Mouse (Mus musculus): ENCODE results near the gene Olfr851. TPM values are rescaled to one million over a fixed set of nuclear protein-coding genes. Genes with fewer than 3 reads are reported as not detected.

Gene Olfr851
- not detected in 2 replicates for polyA plus RNA-seq (2016; fragmentation: Nextera tagmentation; extraction: Ambion mirVana)

GRCm38 (mm10) chr9:19492995-19493394, at the start of gene Olfr851:
TSS of gene Olfr851 (plus strand) at chr9:19493295.
- H3K27me3 ChIP-seq = no peaks in the 10 kb centered on the region
- H3K9me3 ChIP-seq = peaks cover 13% of the 10 kb centered on the region; the same call in 1 of the 2 replicates
- no peak for ATAC-seq (ENCODE audit: low FRiP score)
- no peaks in the 10 kb centered on the region for H3K4me1 ChIP-seq
- H3K4me3 ChIP-seq (replicated peaks) = no peak within 1 kb of the TSS
- no peak within 1 kb of the TSS for H3K4me2 ChIP-seq
- H3K27ac ChIP-seq = no peak within 1 kb of the TSS
- no peak within 1 kb of the TSS for H3K9ac ChIP-seq
- H3K36me3 ChIP-seq (replicated peaks) = no peaks in the 10 kb centered on the region

GRCm38 (mm10) chr9:19478148-19478547, 14.9 kb upstream of the Olfr851 start, which contains the start of gene Olfr850:
TSS of gene Olfr850 (minus strand) at chr9:19478248.
- H3K27me3 ChIP-seq = no peaks in the 10 kb centered on the region
- H3K4me1 ChIP-seq = no peaks in the 10 kb centered on the region
- no peaks in the 10 kb centered on the region for H3K36me3 ChIP-seq (replicated peaks)
- no peak within 1 kb of the TSS for H3K9ac ChIP-seq
- no peak within 1 kb of the TSS for H3K4me3 ChIP-seq (replicated peaks)
- no peak within 1 kb of the TSS for H3K4me2 ChIP-seq
- no peak within 1 kb of the TSS for H3K27ac ChIP-seq
- H3K9me3 ChIP-seq = peaks cover 11% of the 10 kb centered on the region; the same call in 1 of the 2 replicates
- ATAC-seq (ENCODE audit: low FRiP score) = no peak

GRCm38 (mm10) chr9:19540976-19541375, 47.9 kb downstream of the Olfr851 start, which contains the start of gene Olfr853:
TSS of gene Olfr853 (minus strand) at chr9:19541076.
- H3K36me3 ChIP-seq (replicated peaks) = no peaks in the 10 kb centered on the region
- no peak for ATAC-seq (ENCODE audit: low FRiP score)
- no peak within 1 kb of the TSS for H3K9ac ChIP-seq
- peaks cover 9% of the 10 kb centered on the region; the same call in 1 of the 2 replicates for H3K9me3 ChIP-seq
- WGBS = 81% methylated on average over 1 of the region's 1 CpGs
- H3K27ac ChIP-seq = no peak within 1 kb of the TSS
- H3K4me2 ChIP-seq = no peak within 1 kb of the TSS
- no peaks in the 10 kb centered on the region for H3K27me3 ChIP-seq
- H3K4me3 ChIP-seq (replicated peaks) = no peak within 1 kb of the TSS
- H3K4me1 ChIP-seq = no peaks in the 10 kb centered on the region

Other genes starting within 250 kb of the Olfr851 start
- gene Olfr843, start 241.3 kb upstream of the Olfr851 start, polyA plus RNA-seq (2016; fragmentation: Nextera tagmentation; extraction: Ambion mirVana) = not detected in 2 replicates
- gene Olfr844, start 176.9 kb upstream of the Olfr851 start, polyA plus RNA-seq (2016; fragmentation: Nextera tagmentation; extraction: Ambion mirVana) = not detected in 2 replicates
- gene Olfr845, start 156.8 kb upstream of the Olfr851 start, polyA plus RNA-seq (2016; fragmentation: Nextera tagmentation; extraction: Ambion mirVana) = not detected in 2 replicates
- gene Olfr846, start 129.3 kb upstream of the Olfr851 start, polyA plus RNA-seq (2016; fragmentation: Nextera tagmentation; extraction: Ambion mirVana) = not detected in 2 replicates
- gene Olfr847, start 114.6 kb upstream of the Olfr851 start, polyA plus RNA-seq (2016; fragmentation: Nextera tagmentation; extraction: Ambion mirVana) = not detected in 2 replicates
- gene Olfr849, start 53.0 kb upstream of the Olfr851 start, polyA plus RNA-seq (2016; fragmentation: Nextera tagmentation; extraction: Ambion mirVana) = not detected in 2 replicates
- gene Olfr850, start 15.0 kb upstream of the Olfr851 start, polyA plus RNA-seq (2016; fragmentation: Nextera tagmentation; extraction: Ambion mirVana) = not detected in 2 replicates
- gene Olfr853, start 47.8 kb downstream of the Olfr851 start, polyA plus RNA-seq (2016; fragmentation: Nextera tagmentation; extraction: Ambion mirVana) = not detected in 2 replicates
- not detected in 2 replicates for gene Olfr854, start 74.1 kb downstream of the Olfr851 start, polyA plus RNA-seq (2016; fragmentation: Nextera tagmentation; extraction: Ambion mirVana)
- not detected in 2 replicates for gene Olfr855, start 89.3 kb downstream of the Olfr851 start, polyA plus RNA-seq (2016; fragmentation: Nextera tagmentation; extraction: Ambion mirVana)
- 47.1 and 49.6 TPM in 2 replicates for gene Zfp317, start 128.8 kb downstream of the Olfr851 start, polyA plus RNA-seq (2016; fragmentation: Nextera tagmentation; extraction: Ambion mirVana)
- gene Olfr857, start 216.1 kb downstream of the Olfr851 start, polyA plus RNA-seq (2016; fragmentation: Nextera tagmentation; extraction: Ambion mirVana) = not detected in 2 replicates